Mouse (Mus musculus) right cerebral cortex, postnatal 25 days (tissue): Measurements from ENCODE around the gene 6430531B16Rik.
A peak's percentile ranks its signal among the peaks of the same experiment; 100 is the strongest.

Source experiments
- DNase-seq: peaks from one replicate; pipeline ENCODE4 v3.0.0; 2022

The 6430531B16Rik gene

DNA sequence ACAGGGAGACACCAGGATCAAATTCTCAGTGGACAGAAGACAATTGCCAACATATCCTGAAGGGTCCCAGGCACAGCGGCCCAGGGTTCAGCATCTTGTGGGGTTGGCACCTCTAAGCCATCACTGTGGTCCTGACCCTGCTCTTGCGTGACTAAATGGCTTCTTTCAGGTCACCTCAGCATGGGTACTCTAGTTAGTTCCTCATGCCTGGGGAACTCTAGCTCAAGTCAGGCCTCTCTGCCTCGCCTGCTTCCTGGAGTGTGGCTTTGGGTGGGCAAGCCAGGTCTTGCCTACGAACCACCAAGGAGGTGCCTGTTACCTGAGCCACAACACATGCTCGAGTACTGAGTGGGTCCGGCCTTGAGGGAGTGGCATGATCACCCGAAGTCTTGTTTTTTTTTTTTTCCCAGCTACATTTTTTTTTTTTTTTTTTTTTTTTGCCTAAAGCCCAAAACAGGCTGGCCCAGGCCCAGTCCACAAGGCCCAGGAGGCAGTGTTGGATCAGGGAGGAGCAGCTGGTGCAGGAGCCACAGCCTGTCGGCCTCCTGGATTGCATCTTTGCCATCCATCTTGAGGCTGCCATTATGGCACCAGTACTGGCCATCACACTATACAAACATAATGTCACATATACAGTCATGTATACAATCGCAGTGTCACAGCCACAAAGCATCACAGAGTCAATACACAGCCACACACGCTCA, 8.2 kb downstream of the 6430531B16Rik start:
- DNase-seq, result no peak

GRCm38 (mm10) chr7:139969348-139970130, 9.0 kb downstream of the 6430531B16Rik start:
- peak; percentile 75 for DNase-seq

GRCm38 (mm10) chr7:139968428-139968827, 10.1 kb downstream of the 6430531B16Rik start:
- DNase-seq, result no peak

DNA sequence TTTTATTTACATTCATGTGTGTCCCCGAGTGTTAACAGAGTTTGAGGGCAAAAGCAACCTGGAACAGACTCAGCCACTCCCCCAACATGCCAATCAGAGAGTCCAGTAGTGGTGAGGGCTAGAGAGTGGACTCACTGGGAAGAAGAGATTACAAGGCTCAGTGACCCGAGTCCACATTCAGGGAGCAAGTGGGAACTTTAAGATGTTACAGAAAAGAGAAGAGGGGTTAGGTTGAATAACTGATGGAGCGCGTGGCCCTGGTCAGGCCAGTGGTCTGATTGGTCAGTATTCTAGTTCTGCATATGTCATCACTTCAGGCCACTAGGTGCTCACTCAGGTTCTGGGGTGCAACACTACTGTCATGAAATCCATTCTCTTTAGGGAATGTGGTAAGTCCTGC, 11.4 kb downstream of the 6430531B16Rik start:
- no peak for DNase-seq

DNA sequence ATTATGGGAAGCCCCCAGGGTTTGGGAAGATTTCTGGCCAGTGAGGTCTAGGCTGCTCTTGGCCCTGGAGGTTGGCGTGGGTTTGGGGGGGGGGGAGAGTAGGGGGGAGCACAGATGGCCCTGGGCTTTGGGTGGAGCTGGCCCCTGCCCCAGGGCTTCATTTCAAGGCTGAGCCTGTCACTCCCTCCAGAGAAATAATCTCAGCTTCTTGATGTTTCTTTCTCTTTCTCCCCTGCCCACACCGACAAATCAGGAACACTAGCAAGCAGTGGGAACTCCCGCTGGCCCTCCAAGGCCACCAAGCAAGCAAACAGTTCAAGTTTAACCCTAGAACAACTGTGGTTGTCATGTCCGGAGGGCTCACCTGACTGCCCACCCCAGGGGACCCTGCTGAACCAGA, 14.7 kb downstream of the 6430531B16Rik start:
- DNase-seq, result no peak

GRCm38 (mm10) chr7:139961141-139961540, 17.4 kb downstream of the 6430531B16Rik start:
- DNase-seq, result no peak

- no peak for DNase-seq
Measured at GRCm38 (mm10) chr7:139957958-139958357, 20.6 kb downstream of the 6430531B16Rik start.

DNA sequence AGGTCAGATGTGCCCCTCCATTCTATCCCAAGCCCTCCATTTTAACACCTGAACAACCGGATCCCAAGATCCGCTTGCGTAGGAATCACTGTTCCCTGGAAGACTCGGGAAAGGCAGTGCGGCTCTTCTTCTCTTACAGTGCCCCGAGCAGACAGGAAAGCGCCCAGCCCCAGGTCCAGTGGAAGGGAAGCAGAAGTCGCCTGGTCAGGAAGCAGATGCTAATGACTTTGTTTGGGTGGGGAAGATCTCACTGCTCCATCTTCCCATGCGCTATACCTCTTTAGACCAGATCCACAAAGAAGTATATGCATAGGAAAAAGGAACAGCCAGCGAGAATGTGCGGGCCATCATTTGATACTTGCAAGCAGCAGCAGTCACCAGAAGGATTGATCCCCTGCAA, 21.1 kb downstream of the 6430531B16Rik start:
- no peak for DNase-seq

- DNase-seq, result no peak
Measured at GRCm38 (mm10) chr7:139956658-139957057, 21.9 kb downstream of the 6430531B16Rik start.

DNA sequence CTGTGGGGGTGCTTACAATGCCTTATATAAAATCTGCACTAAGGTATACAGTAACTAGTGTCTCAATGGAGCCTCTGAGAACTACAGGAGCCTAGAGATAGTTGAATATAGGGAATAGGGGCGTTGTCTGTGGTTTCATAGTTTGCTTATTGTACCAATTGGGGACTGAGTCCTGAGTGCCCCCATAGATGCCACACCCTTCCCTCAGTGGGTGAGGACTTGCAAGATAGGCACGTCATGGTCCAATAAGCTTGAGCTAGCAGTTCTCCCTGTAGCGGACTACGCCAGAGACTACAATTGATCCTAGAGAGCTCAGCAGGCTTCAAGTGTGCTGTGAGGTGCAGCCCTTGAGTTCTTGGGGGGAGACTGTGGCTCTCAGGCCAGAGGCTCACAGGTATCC, 23.1 kb downstream of the 6430531B16Rik start:
- no peak for DNase-seq

GRCm38 (mm10) chr7:139951991-139952633, 26.4 kb downstream of the 6430531B16Rik start:
- DNase-seq, result no peak

- DNase-seq, result no peak
Measured at GRCm38 (mm10) chr7:139951079-139951478, 27.5 kb downstream of the 6430531B16Rik start.

DNA sequence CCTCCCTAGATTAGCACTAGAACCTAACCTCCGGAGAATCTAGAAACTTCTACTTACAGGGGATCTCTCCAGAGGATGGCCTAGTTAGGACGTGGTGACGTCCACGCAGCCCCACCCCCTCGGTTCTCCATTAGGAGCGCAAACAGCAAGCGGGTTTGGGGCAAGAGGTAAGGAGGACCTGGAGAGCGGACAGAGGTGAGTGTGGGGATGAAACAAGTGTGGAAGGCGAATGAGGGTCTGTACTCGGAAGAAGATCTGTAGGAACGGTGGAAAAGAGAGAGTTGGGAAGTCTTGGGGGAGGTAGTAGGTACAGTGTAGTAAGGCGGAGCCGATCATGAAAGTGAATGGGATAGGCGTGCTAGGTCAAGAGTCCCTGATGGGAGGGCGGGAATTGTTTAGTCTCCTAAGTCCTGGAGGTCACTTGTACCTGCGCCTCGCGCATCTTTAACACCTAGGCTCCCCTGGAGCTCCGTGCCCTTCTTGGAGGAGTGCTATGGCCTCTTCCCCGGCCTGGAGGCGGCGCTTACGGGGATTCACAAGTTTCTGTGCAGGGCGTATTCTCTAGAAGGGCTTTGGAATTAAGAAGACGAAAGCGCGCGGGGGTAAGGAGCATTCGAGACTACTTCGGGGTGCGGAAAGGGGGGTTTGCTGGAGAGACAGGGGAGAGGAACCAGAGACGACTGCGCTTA, 28.1 kb downstream of the 6430531B16Rik start:
- DNase-seq, result no peak

DNA sequence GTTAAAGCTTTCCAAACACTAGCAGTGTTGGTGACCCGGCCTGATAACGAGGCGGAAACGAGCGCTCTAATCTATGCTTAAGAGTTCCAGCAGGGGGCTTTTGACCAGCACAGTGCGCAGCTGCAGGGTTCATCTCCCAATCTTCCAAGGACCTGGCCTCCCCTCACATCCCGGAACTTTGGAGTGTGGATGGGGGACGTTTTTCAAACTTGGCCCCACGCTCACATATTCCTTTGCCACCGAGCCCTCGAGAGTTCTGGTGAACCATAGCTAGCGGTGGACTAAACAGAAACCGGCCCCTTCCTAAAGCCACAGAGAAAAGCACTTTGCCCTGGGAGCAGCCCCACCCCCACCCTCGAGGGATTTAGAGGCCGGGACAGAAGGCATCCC, 28.7 kb downstream of the 6430531B16Rik start:
- DNase-seq, result no peak

DNA sequence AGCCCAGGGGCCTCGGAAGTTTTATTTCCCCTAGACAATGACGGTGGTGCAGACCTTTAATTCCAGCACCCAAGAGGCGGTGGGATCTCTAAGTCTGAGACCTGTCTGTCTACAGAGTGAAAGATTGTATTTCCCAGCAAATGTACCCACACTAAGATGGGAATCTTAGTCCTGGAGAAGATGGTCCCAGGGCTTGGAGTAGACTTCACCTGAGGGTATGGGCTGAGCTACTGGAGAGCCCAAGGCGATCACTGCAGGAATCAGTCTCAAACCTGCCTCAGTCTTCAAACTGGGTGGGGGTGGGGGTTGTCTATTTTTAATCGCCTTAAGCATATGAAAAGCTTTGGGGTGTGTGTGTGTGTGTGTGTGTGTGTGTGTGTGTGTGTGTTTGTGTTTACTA, 32.5 kb downstream of the 6430531B16Rik start:
- DNase-seq, result no peak

- DNase-seq, result no peak
Measured at GRCm38 (mm10) chr7:139945516-139945915, 33.0 kb downstream of the 6430531B16Rik start.

- DNase-seq, result no peak
Measured at GRCm38 (mm10) chr7:139944291-139945240, 34.0 kb downstream of the 6430531B16Rik start.

GRCm38 (mm10) chr7:139943674-139944281, 34.8 kb downstream of the 6430531B16Rik start, which contains the start of gene Utf1:
Utf1 (plus strand) TSS chr7:139943789.
- DNase-seq, result no peak

- DNase-seq, result no peak
Measured at GRCm38 (mm10) chr7:139940476-139941209, 37.9 kb downstream of the 6430531B16Rik start.

- DNase-seq, result no peak
Measured at GRCm38 (mm10) chr7:139937810-139938209, 40.7 kb downstream of the 6430531B16Rik start.

DNA sequence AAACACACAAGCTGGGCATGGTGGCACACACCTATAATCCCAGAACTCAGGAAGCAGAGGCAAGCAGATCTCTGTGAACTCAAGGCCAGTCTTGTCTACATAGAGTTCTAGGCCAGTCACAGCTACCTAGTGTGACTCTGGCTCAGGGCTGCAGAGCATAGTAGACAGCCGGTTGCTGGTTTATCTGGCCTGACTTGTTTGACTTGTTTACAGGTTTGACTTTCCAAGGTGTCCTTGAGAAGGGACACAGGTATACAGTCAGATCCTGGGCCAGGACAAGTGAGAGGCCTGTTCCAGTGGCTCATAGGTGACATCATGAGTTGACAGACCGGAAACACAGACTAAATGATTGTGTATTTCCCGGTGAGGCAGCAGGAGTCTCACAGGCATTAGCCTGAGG, 41.4 kb downstream of the 6430531B16Rik start:
- DNase-seq, result no peak
